Mouse (Mus musculus): Measurements from ENCODE around the gene Lamb1. TPM values are rescaled to one million over a fixed set of nuclear protein-coding genes. Genes with fewer than 3 reads are reported as not detected.

Gene Lamb1
- polyA plus RNA-seq, 1 experiment from 2014 or later: 60.4 TPM

DNA sequence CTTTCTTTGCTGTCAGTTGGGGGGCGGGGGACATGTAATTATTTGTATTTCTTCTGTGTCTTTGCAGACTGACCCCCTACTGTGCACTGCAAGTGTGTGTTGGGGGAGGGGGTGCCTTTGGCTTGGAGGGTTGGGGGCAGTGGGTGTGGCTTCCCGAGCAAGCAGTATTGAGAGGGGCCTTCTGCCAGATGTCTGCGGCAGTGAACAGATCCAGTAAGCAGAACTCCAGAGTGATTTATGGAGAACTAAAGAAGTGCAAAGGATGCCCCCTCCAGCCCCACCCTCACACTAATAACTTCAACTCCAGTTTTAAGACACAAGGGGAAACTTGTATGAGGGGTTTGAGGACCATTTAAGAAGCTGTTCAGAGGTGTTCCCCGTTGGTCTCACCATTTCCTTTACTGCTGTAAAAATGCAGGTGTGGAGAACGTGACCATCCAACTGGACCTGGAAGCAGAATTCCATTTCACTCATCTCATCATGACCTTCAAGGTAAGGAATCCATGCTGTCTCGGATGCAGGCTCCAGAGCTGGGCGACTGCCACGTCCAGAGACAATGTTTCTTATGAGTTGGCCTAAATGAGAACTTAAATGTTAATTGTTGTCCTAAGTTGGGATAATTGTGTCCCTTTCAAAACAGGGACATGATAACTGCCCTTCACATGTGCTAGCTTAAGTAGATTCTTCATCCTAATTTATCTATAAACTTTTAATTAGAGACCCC is 7.1 kb downstream of the Lamb1 start:
- ATAC-seq: peak; percentile 58; the same call in 1 of the 2 replicates
- Histone ChIP-seq H3K4me3 (ENCODE audit: low read length) (peak overlapping the region; percentile 18; the same call in 1 of the 2 replicates), H3K27me3 (replicated peaks; ENCODE audit: control insufficient read depth, insufficient read depth, low read length) (no peaks in the 10 kb centered on the region), H3K27ac (ENCODE audit: low read length) (peak overlapping the region; percentile 51), H3K4me1 (ENCODE audit: control insufficient read depth, insufficient read depth, low read length) (peaks cover 30% of the 10 kb centered on the region), H3K4me2 (ENCODE audit: low read depth, low read length) (peak overlapping the region; percentile 42), H3K36me3 (ENCODE audit: control insufficient read depth, insufficient read depth, low read length) (peaks cover 16% of the 10 kb centered on the region), H3K9ac (ENCODE audit: low read depth, low read length) (no peak overlapping the region), H3K9me3 (ENCODE audit: control insufficient read depth, low read length) (no peaks in the 10 kb centered on the region)
- WGBS: 45% methylated on average over 8 of the region's 8 CpGs

DNA sequence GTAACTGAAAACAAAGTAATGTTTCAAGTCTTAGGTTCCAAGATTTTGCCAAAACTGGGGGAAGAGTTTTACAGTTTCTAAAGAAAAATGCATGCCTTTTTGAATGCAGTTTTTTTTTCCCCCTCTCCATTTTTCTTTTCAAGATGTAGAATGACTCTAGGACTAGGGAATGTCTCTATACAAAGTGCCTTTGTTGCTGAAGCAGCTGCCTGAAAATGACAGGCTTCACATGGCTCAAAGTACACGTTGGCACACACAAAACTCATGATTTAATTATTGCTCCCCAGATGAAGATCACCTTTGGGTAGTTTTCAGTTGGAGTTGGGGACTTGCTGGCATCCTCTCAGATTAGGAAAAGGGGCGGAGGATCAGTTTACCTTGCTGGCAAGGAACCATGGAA is 7.8 kb downstream of the Lamb1 start:
- Histone ChIP-seq H3K27ac (ENCODE audit: low read length) (no peak overlapping the region), H3K4me2 (ENCODE audit: low read depth, low read length) (no peak overlapping the region), H3K36me3 (ENCODE audit: control insufficient read depth, insufficient read depth, low read length) (peaks cover 16% of the 10 kb centered on the region), H3K4me3 (ENCODE audit: low read length) (no peak overlapping the region), H3K27me3 (replicated peaks; ENCODE audit: control insufficient read depth, insufficient read depth, low read length) (no peaks in the 10 kb centered on the region), H3K4me1 (ENCODE audit: control insufficient read depth, insufficient read depth, low read length) (peaks cover 30% of the 10 kb centered on the region), H3K9ac (ENCODE audit: low read depth, low read length) (no peak overlapping the region), H3K9me3 (ENCODE audit: control insufficient read depth, low read length) (no peaks in the 10 kb centered on the region)
- no peak for ATAC-seq
- 80% methylated on average over 2 of the region's 2 CpGs for WGBS

- WGBS: 94% methylated on average over 7 of the region's 7 CpGs
- Histone ChIP-seq H3K36me3 (ENCODE audit: control insufficient read depth, insufficient read depth, low read length) (peaks cover 16% of the 10 kb centered on the region), H3K27ac (ENCODE audit: low read length) (no peak overlapping the region), H3K4me3 (ENCODE audit: low read length) (no peak overlapping the region), H3K4me1 (ENCODE audit: control insufficient read depth, insufficient read depth, low read length) (peaks cover 30% of the 10 kb centered on the region), H3K27me3 (replicated peaks; ENCODE audit: control insufficient read depth, insufficient read depth, low read length) (no peaks in the 10 kb centered on the region), H3K9ac (ENCODE audit: low read depth, low read length) (no peak overlapping the region), H3K4me2 (ENCODE audit: low read depth, low read length) (no peak overlapping the region), H3K9me3 (ENCODE audit: control insufficient read depth, low read length) (no peaks in the 10 kb centered on the region)
- no peak for ATAC-seq
Measured at GRCm38 (mm10) chr12:31273646-31274045, 8.6 kb downstream of the Lamb1 start.

GRCm38 (mm10) chr12:31275411-31275810 is 10.4 kb downstream of the Lamb1 start:
- Histone ChIP-seq H3K36me3 (ENCODE audit: control insufficient read depth, insufficient read depth, low read length) (peaks cover 16% of the 10 kb centered on the region), H3K9me3 (ENCODE audit: control insufficient read depth, low read length) (no peaks in the 10 kb centered on the region), H3K4me2 (ENCODE audit: low read depth, low read length) (no peak overlapping the region), H3K4me1 (ENCODE audit: control insufficient read depth, insufficient read depth, low read length) (peaks cover 28% of the 10 kb centered on the region), H3K4me3 (ENCODE audit: low read length) (no peak overlapping the region), H3K27ac (ENCODE audit: low read length) (peak overlapping the region; percentile 14; the same call in 1 of the 2 replicates), H3K9ac (ENCODE audit: low read depth, low read length) (no peak overlapping the region), H3K27me3 (replicated peaks; ENCODE audit: control insufficient read depth, insufficient read depth, low read length) (no peaks in the 10 kb centered on the region)
- no peak for ATAC-seq
- 59% methylated on average over 10 of the region's 10 CpGs for WGBS

DNA sequence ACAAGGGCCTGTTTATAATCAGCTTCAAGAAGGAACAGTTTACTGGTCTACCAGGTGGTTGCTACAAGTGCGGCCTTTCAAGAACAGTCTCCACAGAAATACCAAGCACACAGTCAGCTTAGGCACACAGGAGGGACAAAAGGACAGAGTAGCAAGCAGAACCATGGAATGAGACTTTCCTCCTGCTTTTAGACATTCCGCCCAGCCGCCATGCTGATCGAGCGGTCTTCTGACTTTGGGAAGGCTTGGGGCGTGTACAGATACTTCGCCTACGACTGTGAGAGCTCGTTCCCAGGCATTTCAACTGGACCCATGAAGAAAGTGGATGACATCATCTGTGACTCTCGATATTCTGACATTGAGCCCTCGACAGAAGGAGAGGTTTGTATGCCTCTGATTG is 13.2 kb downstream of the Lamb1 start:
- ATAC-seq: no peak
- Histone ChIP-seq H3K4me3 (ENCODE audit: low read length) (no peak overlapping the region), H3K9me3 (ENCODE audit: control insufficient read depth, low read length) (no peaks in the 10 kb centered on the region), H3K4me2 (ENCODE audit: low read depth, low read length) (no peak overlapping the region), H3K4me1 (ENCODE audit: control insufficient read depth, insufficient read depth, low read length) (peaks cover 13% of the 10 kb centered on the region), H3K36me3 (ENCODE audit: control insufficient read depth, insufficient read depth, low read length) (peaks cover 14% of the 10 kb centered on the region), H3K9ac (ENCODE audit: low read depth, low read length) (no peak overlapping the region), H3K27ac (ENCODE audit: low read length) (no peak overlapping the region), H3K27me3 (replicated peaks; ENCODE audit: control insufficient read depth, insufficient read depth, low read length) (no peaks in the 10 kb centered on the region)
- 89% methylated on average over 11 of the region's 11 CpGs for WGBS

DNA sequence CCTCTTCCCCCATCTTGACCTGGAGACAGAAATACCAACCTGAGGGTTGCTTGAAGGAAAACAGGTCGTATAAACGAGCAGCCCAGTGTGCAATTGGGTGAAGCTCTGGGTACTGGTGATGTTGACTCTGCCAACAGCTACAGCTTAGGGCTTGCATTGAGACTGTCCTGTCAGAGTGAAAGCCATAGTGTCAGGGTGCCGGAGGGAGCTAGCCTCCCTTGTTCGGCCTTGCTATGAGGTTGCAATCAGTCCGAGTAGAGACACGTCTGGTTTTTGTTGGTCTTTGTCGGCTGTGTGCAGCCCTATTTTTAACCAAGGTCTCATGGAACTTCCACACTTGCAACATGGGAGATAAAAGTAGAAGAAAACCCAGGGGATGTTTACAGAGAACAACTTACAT is 15.3 kb downstream of the Lamb1 start:
- Histone ChIP-seq H3K4me2 (ENCODE audit: low read depth, low read length) (no peak overlapping the region), H3K27me3 (replicated peaks; ENCODE audit: control insufficient read depth, insufficient read depth, low read length) (no peaks in the 10 kb centered on the region), H3K9me3 (ENCODE audit: control insufficient read depth, low read length) (no peaks in the 10 kb centered on the region), H3K4me1 (ENCODE audit: control insufficient read depth, insufficient read depth, low read length) (peaks cover 9% of the 10 kb centered on the region), H3K36me3 (ENCODE audit: control insufficient read depth, insufficient read depth, low read length) (peaks cover 5% of the 10 kb centered on the region; the same call in 1 of the 2 replicates), H3K4me3 (ENCODE audit: low read length) (no peak overlapping the region), H3K9ac (ENCODE audit: low read depth, low read length) (no peak overlapping the region), H3K27ac (ENCODE audit: low read length) (no peak overlapping the region)
- ATAC-seq: no peak
- 65% methylated on average over 7 of the region's 7 CpGs for WGBS

GRCm38 (mm10) chr12:31281100-31281591 is 16.1 kb downstream of the Lamb1 start:
- H3K27me3 ChIP-seq (replicated peaks; ENCODE audit: control insufficient read depth, insufficient read depth, low read length): no peaks in the 10 kb centered on the region
- peaks cover 7% of the 10 kb centered on the region; the same call in 1 of the 2 replicates for H3K36me3 ChIP-seq (ENCODE audit: control insufficient read depth, insufficient read depth, low read length)
- H3K4me3 ChIP-seq (ENCODE audit: low read length): no peak overlapping the region
- WGBS: 66% methylated on average over 9 of the region's 9 CpGs
- ATAC-seq: no peak
- H3K9me3 ChIP-seq (ENCODE audit: control insufficient read depth, low read length): no peaks in the 10 kb centered on the region
- H3K4me1 ChIP-seq (ENCODE audit: control insufficient read depth, insufficient read depth, low read length): peaks cover 3% of the 10 kb centered on the region
- no peak overlapping the region for H3K4me2 ChIP-seq (ENCODE audit: low read depth, low read length)
- H3K27ac ChIP-seq (ENCODE audit: low read length): no peak overlapping the region
- no peak overlapping the region for H3K9ac ChIP-seq (ENCODE audit: low read depth, low read length)

GRCm38 (mm10) chr12:31282241-31282640 is 17.2 kb downstream of the Lamb1 start:
- peaks cover 14% of the 10 kb centered on the region for H3K36me3 ChIP-seq (ENCODE audit: control insufficient read depth, insufficient read depth, low read length)
- no peaks in the 10 kb centered on the region for H3K27me3 ChIP-seq (replicated peaks; ENCODE audit: control insufficient read depth, insufficient read depth, low read length)
- 61% methylated on average over 5 of the region's 5 CpGs for WGBS

GRCm38 (mm10) chr12:31283131-31283530 is 18.1 kb downstream of the Lamb1 start:
- Histone ChIP-seq H3K36me3 (ENCODE audit: control insufficient read depth, insufficient read depth, low read length) (peaks cover 20% of the 10 kb centered on the region), H3K4me1 (ENCODE audit: control insufficient read depth, insufficient read depth, low read length) (no peaks in the 10 kb centered on the region; the same call in 1 of the 2 replicates), H3K27me3 (replicated peaks; ENCODE audit: control insufficient read depth, insufficient read depth, low read length) (no peaks in the 10 kb centered on the region), H3K9ac (ENCODE audit: low read depth, low read length) (no peak overlapping the region), H3K9me3 (ENCODE audit: control insufficient read depth, low read length) (no peaks in the 10 kb centered on the region), H3K4me2 (ENCODE audit: low read depth, low read length) (no peak overlapping the region), H3K27ac (ENCODE audit: low read length) (no peak overlapping the region), H3K4me3 (ENCODE audit: low read length) (no peak overlapping the region)
- WGBS: 81% methylated on average over 4 of the region's 4 CpGs
- no peak for ATAC-seq

More at GRCm38 (mm10) chr12:31282241-31282640, 17.2 kb downstream of the Lamb1 start:
- H3K4me2 ChIP-seq (ENCODE audit: low read depth, low read length): no peak overlapping the region
- no peaks in the 10 kb centered on the region; the same call in 1 of the 2 replicates for H3K4me1 ChIP-seq (ENCODE audit: control insufficient read depth, insufficient read depth, low read length)
- H3K27ac ChIP-seq (ENCODE audit: low read length): no peak overlapping the region
- no peak overlapping the region for H3K9ac ChIP-seq (ENCODE audit: low read depth, low read length)
- H3K4me3 ChIP-seq (ENCODE audit: low read length): no peak overlapping the region
- no peak for ATAC-seq
- H3K9me3 ChIP-seq (ENCODE audit: control insufficient read depth, low read length): no peaks in the 10 kb centered on the region

All from intestine, embryonic 16.5 days (tissue).